Mouse (Mus musculus): ENCODE measurements at regions not wholly inside any gene's neighbourhood (a gene's known extent, or its start where the extent isn't known, plus 50 kb on each side); places are given as distances from the start of the nearest gene placed in this dataset.

GRCm38 (mm10) chr4:82142391-82142790 is 563.2 kb downstream of the Nfib start:
- H3K4me1 ChIP-seq (ENCODE audit: control insufficient read depth, insufficient read depth, insufficient read length, low read length) = no peaks in the 10 kb centered on the region
- no peak overlapping the region for H3K27ac ChIP-seq (replicated peaks; ENCODE audit: low read depth, low read length)
- H3K4me3 ChIP-seq (ENCODE audit: insufficient read depth, low read depth, low read length) = no peak overlapping the region

GRCm38 (mm10) chr4:82139806-82140205 is 565.7 kb downstream of the Nfib start:
- Histone ChIP-seq H3K27ac (replicated peaks; ENCODE audit: low read depth, low read length) (peak overlapping the region; percentile 58), H3K4me3 (ENCODE audit: insufficient read depth, low read depth, low read length) (no peak overlapping the region), H3K4me1 (ENCODE audit: control insufficient read depth, insufficient read depth, insufficient read length, low read length) (no peaks in the 10 kb centered on the region)

- Histone ChIP-seq H3K4me1 (ENCODE audit: control insufficient read depth, insufficient read depth, insufficient read length, low read length) (no peaks in the 10 kb centered on the region), H3K4me3 (ENCODE audit: insufficient read depth, low read depth, low read length) (no peak overlapping the region)
Observed at GRCm38 (mm10) chr4:82139016-82139415, 566.5 kb downstream of the Nfib start.

GRCm38 (mm10) chr4:82132851-82133250 is 572.7 kb downstream of the Nfib start:
- Histone ChIP-seq H3K27ac (replicated peaks; ENCODE audit: low read depth, low read length) (no peak overlapping the region), H3K4me1 (ENCODE audit: control insufficient read depth, insufficient read depth, insufficient read length, low read length) (no peaks in the 10 kb centered on the region), H3K4me3 (ENCODE audit: insufficient read depth, low read depth, low read length) (no peak overlapping the region)

More at GRCm38 (mm10) chr4:82139016-82139415, 566.5 kb downstream of the Nfib start:
- no peak overlapping the region for H3K27ac ChIP-seq (replicated peaks; ENCODE audit: low read depth, low read length)

- Histone ChIP-seq H3K4me1 (ENCODE audit: control insufficient read depth, insufficient read depth, insufficient read length, low read length) (no peaks in the 10 kb centered on the region), H3K4me3 (ENCODE audit: insufficient read depth, low read depth, low read length) (no peak overlapping the region), H3K27ac (replicated peaks; ENCODE audit: low read depth, low read length) (no peak overlapping the region)
Observed at GRCm38 (mm10) chr4:82132326-82132725, 573.2 kb downstream of the Nfib start.

GRCm38 (mm10) chr4:82129471-82129870 is 576.1 kb downstream of the Nfib start:
- no peaks in the 10 kb centered on the region for H3K4me1 ChIP-seq (ENCODE audit: control insufficient read depth, insufficient read depth, insufficient read length, low read length)
- no peak overlapping the region for H3K4me3 ChIP-seq (ENCODE audit: insufficient read depth, low read depth, low read length)
- H3K27ac ChIP-seq (replicated peaks; ENCODE audit: low read depth, low read length) = no peak overlapping the region

GRCm38 (mm10) chr4:82123733-82124132 is 581.8 kb downstream of the Nfib start:
- Histone ChIP-seq H3K4me1 (ENCODE audit: control insufficient read depth, insufficient read depth, insufficient read length, low read length) (no peaks in the 10 kb centered on the region; the same call in 1 of the 2 replicates), H3K4me3 (ENCODE audit: insufficient read depth, low read depth, low read length) (no peak overlapping the region), H3K27ac (replicated peaks; ENCODE audit: low read depth, low read length) (no peak overlapping the region)

GRCm38 (mm10) chr4:82123101-82123500 is 582.4 kb downstream of the Nfib start:
- no peak overlapping the region for H3K4me3 ChIP-seq (ENCODE audit: insufficient read depth, low read depth, low read length)
- H3K27ac ChIP-seq (replicated peaks; ENCODE audit: low read depth, low read length) = no peak overlapping the region
- no peaks in the 10 kb centered on the region; the same call in 1 of the 2 replicates for H3K4me1 ChIP-seq (ENCODE audit: control insufficient read depth, insufficient read depth, insufficient read length, low read length)

- H3K27ac ChIP-seq (replicated peaks; ENCODE audit: low read depth, low read length) = no peak overlapping the region
- H3K4me3 ChIP-seq (ENCODE audit: insufficient read depth, low read depth, low read length) = no peak overlapping the region
- H3K4me1 ChIP-seq (ENCODE audit: control insufficient read depth, insufficient read depth, insufficient read length, low read length) = no peaks in the 10 kb centered on the region; the same call in 1 of the 2 replicates
Observed at GRCm38 (mm10) chr4:82120796-82121195, 584.8 kb downstream of the Nfib start.

- Histone ChIP-seq H3K4me3 (ENCODE audit: insufficient read depth, low read depth, low read length) (no peak overlapping the region), H3K4me1 (ENCODE audit: control insufficient read depth, insufficient read depth, insufficient read length, low read length) (no peaks in the 10 kb centered on the region; the same call in 1 of the 2 replicates), H3K27ac (replicated peaks; ENCODE audit: low read depth, low read length) (no peak overlapping the region)
Observed at GRCm38 (mm10) chr4:82120326-82120725, 585.2 kb downstream of the Nfib start.

GRCm38 (mm10) chr4:82101837-82102236 is 603.7 kb downstream of the Nfib start:
- no peaks in the 10 kb centered on the region; the same call in 1 of the 2 replicates for H3K4me1 ChIP-seq (ENCODE audit: control insufficient read depth, insufficient read depth, insufficient read length, low read length)
- H3K27ac ChIP-seq (replicated peaks; ENCODE audit: low read depth, low read length) = no peak overlapping the region
- H3K4me3 ChIP-seq (ENCODE audit: insufficient read depth, low read depth, low read length) = no peak overlapping the region

- Histone ChIP-seq H3K4me3 (ENCODE audit: insufficient read depth, low read depth, low read length) (no peak overlapping the region), H3K4me1 (ENCODE audit: control insufficient read depth, insufficient read depth, insufficient read length, low read length) (no peaks in the 10 kb centered on the region; the same call in 1 of the 2 replicates), H3K27ac (replicated peaks; ENCODE audit: low read depth, low read length) (no peak overlapping the region)
Observed at GRCm38 (mm10) chr4:82099970-82100368, 605.6 kb downstream of the Nfib start.

GRCm38 (mm10) chr4:82098986-82099969 is 606.3 kb downstream of the Nfib start:
- no peak overlapping the region for H3K27ac ChIP-seq (replicated peaks; ENCODE audit: low read depth, low read length)
- no peaks in the 10 kb centered on the region; the same call in 1 of the 2 replicates for H3K4me1 ChIP-seq (ENCODE audit: control insufficient read depth, insufficient read depth, insufficient read length, low read length)
- H3K4me3 ChIP-seq (ENCODE audit: insufficient read depth, low read depth, low read length) = no peak overlapping the region

- Histone ChIP-seq H3K27ac (replicated peaks; ENCODE audit: low read depth, low read length) (peak overlapping the region; percentile 74), H3K4me1 (ENCODE audit: control insufficient read depth, insufficient read depth, insufficient read length, low read length) (peaks cover 5% of the 10 kb centered on the region), H3K4me3 (ENCODE audit: insufficient read depth, low read depth, low read length) (no peak overlapping the region)
Observed at GRCm38 (mm10) chr4:82092296-82093230, 613.0 kb downstream of the Nfib start.

- Histone ChIP-seq H3K27ac (replicated peaks; ENCODE audit: low read depth, low read length) (peak overlapping the region; percentile 12; the same call in 1 of the 2 replicates), H3K4me1 (ENCODE audit: control insufficient read depth, insufficient read depth, insufficient read length, low read length) (peaks cover 5% of the 10 kb centered on the region; the same call in 1 of the 2 replicates), H3K4me3 (ENCODE audit: insufficient read depth, low read depth, low read length) (no peak overlapping the region)
Observed at GRCm38 (mm10) chr4:82089657-82090056, 615.9 kb downstream of the Nfib start.

Measured in brown adipose tissue, adult 24 weeks (tissue).